Mouse (Mus musculus) cerebellum, adult 9-10 months (tissue): ENCODE results near the gene Taf15.
"Not testable (repeated sequence)": the region's sequence is repeated elsewhere in the genome, so short reads cannot be mapped to it uniquely, and the experiment has no call there.

Source experiments
- DNase-seq: peaks from one replicate; pipeline ENCODE4 v3.0.0; 2022

The Taf15 gene

DNA sequence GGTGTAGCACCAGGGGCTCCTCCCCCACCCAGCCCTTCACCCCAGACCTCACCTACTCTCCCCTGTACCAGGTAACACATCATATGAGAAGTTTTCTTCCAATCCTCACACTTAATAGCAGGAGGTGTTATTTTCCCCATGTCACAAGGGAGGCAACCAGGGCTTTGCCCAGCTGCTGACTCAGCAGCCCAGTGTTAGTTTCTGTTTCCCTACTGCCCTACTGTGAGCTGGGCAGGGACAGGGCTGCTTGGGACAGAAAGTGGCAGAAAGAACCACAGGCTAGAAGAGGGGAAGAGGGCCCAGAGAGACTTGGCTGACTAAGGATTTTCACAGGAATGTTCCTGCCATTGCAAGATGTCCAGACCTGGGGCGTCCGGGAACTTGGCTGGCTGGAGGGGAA lies 68.0 kb downstream of the Taf15 start:
- DNase-seq, result no peak

DNA sequence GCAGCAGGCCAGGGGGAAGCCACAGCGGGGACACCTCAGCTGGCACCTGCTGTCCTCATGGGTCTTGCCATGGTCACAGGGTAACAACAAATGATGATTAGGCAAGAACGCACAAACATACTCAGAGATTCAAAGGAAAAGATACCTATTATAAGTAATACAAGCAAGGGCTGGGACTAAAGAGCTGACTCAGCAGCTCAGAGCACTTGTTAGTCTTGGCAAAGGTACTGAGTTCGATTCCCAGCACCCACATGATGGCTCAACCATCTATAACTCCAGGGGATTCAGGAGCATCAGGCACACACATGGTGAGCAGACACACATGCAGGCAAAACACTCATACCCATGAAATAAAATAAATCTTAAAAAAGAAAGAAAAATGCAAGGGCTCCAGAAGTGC lies 68.5 kb downstream of the Taf15 start:
- DNase-seq, result no peak

DNA sequence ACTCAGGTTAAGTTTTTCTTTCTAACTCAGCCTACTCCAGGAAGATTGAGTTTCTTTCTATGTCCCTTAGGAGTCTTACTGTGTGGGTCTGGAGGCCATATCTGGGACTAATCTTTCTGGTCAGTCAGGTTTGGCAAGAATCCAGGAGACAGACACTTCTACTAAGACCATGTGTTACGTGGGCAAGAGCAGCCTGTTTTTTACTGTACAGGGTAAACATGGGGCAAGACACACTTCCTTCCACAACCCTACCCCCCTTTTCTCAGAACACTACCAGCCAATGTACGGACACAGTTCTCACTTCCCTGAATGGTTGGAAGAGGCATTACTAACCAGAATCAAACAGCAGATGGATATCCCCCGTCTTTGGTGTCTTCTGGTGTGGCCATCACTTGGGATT lies 71.3 kb downstream of the Taf15 start:
- DNase-seq, result no peak

DNA sequence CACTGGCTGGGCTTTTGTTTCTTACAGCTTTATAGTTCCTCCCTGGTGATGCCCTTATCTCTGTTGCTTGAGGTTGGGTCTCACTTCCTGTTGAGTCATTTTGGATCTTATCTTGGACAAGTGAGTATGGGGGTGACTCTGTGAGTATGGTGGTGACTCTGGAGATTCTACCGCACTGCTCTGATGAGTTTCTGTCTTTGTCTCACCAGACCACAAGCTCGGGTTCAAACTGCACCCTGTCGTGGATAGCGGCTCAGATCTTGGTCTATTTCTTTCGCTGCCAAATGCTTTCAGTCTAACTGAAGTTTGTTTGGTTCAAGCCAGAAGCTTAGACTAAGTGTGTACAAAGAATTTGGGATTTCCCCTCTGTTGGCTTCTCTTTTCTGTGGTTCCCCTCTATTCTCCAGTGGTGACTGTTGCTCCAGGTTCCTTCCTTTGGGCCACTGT lies 77.3 kb downstream of the Taf15 start:
- no peak for DNase-seq

DNA sequence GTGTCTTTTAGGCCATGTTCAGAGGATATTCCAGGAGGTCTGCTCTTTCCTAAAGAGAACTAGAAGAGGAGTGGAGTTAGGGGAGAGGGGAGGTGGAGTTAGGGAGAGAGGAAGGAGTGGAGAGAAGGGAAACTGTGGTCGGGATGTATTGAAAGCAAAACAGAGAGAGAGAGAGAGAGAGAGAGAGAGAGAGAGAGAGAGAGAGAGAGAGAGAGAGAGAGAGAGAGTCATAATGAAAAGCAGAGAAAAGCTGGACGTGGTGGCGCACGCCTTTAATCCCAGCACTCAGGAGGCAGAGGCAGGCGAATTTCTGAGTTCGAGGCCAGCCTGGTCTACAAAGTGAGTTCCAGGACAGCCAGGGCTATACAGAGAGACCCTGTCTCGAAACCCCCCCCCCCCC lies 78.2 kb downstream of the Taf15 start:
- DNase-seq, result not testable (repeated sequence)

DNA sequence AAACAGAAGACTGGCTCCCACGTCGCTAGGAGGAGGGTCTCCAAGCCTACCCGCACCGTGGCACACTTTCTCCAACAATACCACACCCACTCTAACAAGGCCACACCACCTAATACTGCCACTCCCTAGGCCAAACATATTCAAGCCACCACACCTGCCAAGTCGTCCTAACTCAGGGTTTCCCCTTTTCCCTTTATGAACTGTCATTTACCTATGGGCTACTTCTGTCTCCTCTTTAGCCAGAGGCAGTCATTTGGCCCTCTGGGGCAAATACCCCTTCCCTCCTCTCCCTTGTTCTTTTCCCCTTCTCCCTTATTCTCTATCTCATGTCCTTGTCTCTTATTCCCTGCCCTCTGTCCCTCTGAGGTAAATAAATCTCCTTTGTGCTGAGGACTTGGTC lies 78.8 kb downstream of the Taf15 start:
- DNase-seq, result no peak
